Comparison of ENCODE assay signal across 20 mouse cellular contexts in genomic region chr3:51380660-51381014, GRCm38 (mm10). TPM values are rescaled to one million over a fixed set of nuclear protein-coding genes. Genes with fewer than 3 reads are reported as not detected.
"Had no signal": no experiment of that assay in that cellular context is flagged by ENCODE, and none has a peak within 500 bp of the region (broad histone marks: within the 10 kb centered on the region; RNA-seq: fewer than 3 reads in every experiment).

No protein-coding gene starts in this region.

- H3K36me3 ChIP-seq: kidney, embryonic 15.5 days; limb, embryonic 13.5 days; midbrain, embryonic 10.5 days; neural tube, embryonic 15.5 days had no signal

- H3K9me3 ChIP-seq: kidney, embryonic 15.5 days; limb, embryonic 13.5 days; midbrain, embryonic 10.5 days; neural tube, embryonic 15.5 days had no signal

- H3K9ac ChIP-seq: kidney, embryonic 15.5 days; limb, embryonic 13.5 days; lung, embryonic 14.5 days; neural tube, embryonic 15.5 days had no signal

- DNase-seq: kidney, adult 18-20 months; left cerebral cortex, postnatal 4 days; lung, postnatal 4 days; right cerebral cortex, adult 18-20 months; right cerebral cortex, postnatal 25 days; thymus, adult 18-20 months; thymus, postnatal 14 days had no signal

- H3K4me3 ChIP-seq: kidney, embryonic 15.5 days; limb, embryonic 13.5 days; midbrain, embryonic 10.5 days; myocyte; neural tube, embryonic 15.5 days had no signal

- H3K4me1 ChIP-seq: limb, embryonic 13.5 days; neural tube, embryonic 15.5 days had no signal

- H3K27me3 ChIP-seq: kidney, embryonic 15.5 days; limb, embryonic 13.5 days; neural tube, embryonic 15.5 days had no signal

- H3K4me2 ChIP-seq: kidney, embryonic 15.5 days; limb, embryonic 13.5 days; lung, embryonic 14.5 days; neural tube, embryonic 15.5 days had no signal

- H3K27ac ChIP-seq: kidney, embryonic 15.5 days; limb, embryonic 13.5 days; midbrain, embryonic 10.5 days; neural tube, embryonic 15.5 days; stomach, postnatal 0 days had no signal

RNA-seq across cellular contexts. Expression of gene Mgarp, which starts 15.9 kb away (rescaled TPM):
- total RNA-seq: layer of hippocampus, adult 18-20 months; layer of hippocampus, postnatal 14 days; left cerebral cortex, adult 18-20 months; left cerebral cortex, postnatal 10 days; left cerebral cortex, postnatal 4 days; liver, adult 2 months; megakaryocyte, adult 5-6 weeks had no signal
- polyA plus RNA-seq: liver, adult 2 months had no signal
